16 mouse cellular contexts compared by ENCODE assay signal in genomic region chr2:6260661-6261060, GRCm38 (mm10). TPM values are rescaled to one million over a fixed set of nuclear protein-coding genes. Genes with fewer than 3 reads are reported as not detected.
A peak's percentile ranks its signal among the peaks of the same experiment; 100 is the strongest.
DNase-seq lines count a peak whose midpoint lies in the region; ATAC-seq lines count a peak whose summit lies in the region.
"Had no signal": no experiment of that assay in that cellular context is flagged by ENCODE, and none has a peak within 500 bp of the region (broad histone marks: within the 10 kb centered on the region; RNA-seq: fewer than 3 reads in every experiment).

No protein-coding gene starts in this region.

- H3K9me3 ChIP-seq in heart, embryonic 13.5 days: 0 out of 2 replicates have a peak, but pooled peaks cover 5% of the 10 kb centered on the region
- H3K9me3 ChIP-seq in heart, embryonic 12.5 days (replicated peaks): peaks cover 2% of the 10 kb centered on the region
- H3K9me3 ChIP-seq in neural tube, embryonic 11.5 days (ENCODE audit: control insufficient read depth, low read length): no peaks in the 10 kb centered on the region
- no peaks in the 10 kb centered on the region for H3K9me3 ChIP-seq in neural tube, embryonic 15.5 days (replicated peaks)
- no peaks in the 10 kb centered on the region; the same call in 1 of the 2 replicates for H3K9me3 ChIP-seq in hindbrain, embryonic 14.5 days (ENCODE audit: control insufficient read depth, low read length)
- H3K9me3 ChIP-seq in neural tube, embryonic 13.5 days: peaks cover 3% of the 10 kb centered on the region; the same call in 1 of the 2 replicates
- no peaks in the 10 kb centered on the region for H3K9me3 ChIP-seq in kidney, embryonic 14.5 days (ENCODE audit: control insufficient read depth, low read length)
- H3K9me3 ChIP-seq: embryonic facial prominence, embryonic 12.5 days had no signal

- 88% methylated on average over 4 of the region's 4 CpGs for WGBS in heart, embryonic 13.5 days
- 85% methylated on average over 4 of the region's 4 CpGs for WGBS in heart, embryonic 12.5 days
- 67% methylated on average over 4 of the region's 4 CpGs for WGBS in neural tube, embryonic 11.5 days
- WGBS in neural tube, embryonic 15.5 days: 47% methylated on average over 4 of the region's 4 CpGs
- 54% methylated on average over 4 of the region's 4 CpGs for WGBS in hindbrain, embryonic 14.5 days
- 52% methylated on average over 4 of the region's 4 CpGs for WGBS in neural tube, embryonic 13.5 days
- WGBS in kidney, embryonic 14.5 days: 91% methylated on average over 4 of the region's 4 CpGs

- no peak overlapping the region for H3K4me3 ChIP-seq in heart, embryonic 13.5 days
- no peak overlapping the region for H3K4me3 ChIP-seq in heart, embryonic 12.5 days
- H3K4me3 ChIP-seq in neural tube, embryonic 11.5 days (ENCODE audit: low read depth, low read length): no peak overlapping the region
- H3K4me3 ChIP-seq in neural tube, embryonic 15.5 days (replicated peaks): no peak overlapping the region
- H3K4me3 ChIP-seq in hindbrain, embryonic 14.5 days (replicated peaks; ENCODE audit: low read length): no peak overlapping the region
- H3K4me3 ChIP-seq in neural tube, embryonic 13.5 days: no peak overlapping the region
- H3K4me3 ChIP-seq in kidney, embryonic 14.5 days (ENCODE audit: low read length): no peak overlapping the region
- H3K4me3 ChIP-seq: embryonic facial prominence, embryonic 12.5 days; heart, adult 2 months; limb, embryonic 13.5 days; liver, embryonic 13.5 days had no signal

- no peak overlapping the region for H3K4me2 ChIP-seq in heart, embryonic 13.5 days
- H3K4me2 ChIP-seq in heart, embryonic 12.5 days: no peak overlapping the region
- no peak overlapping the region for H3K4me2 ChIP-seq in neural tube, embryonic 11.5 days (ENCODE audit: low read depth)
- H3K4me2 ChIP-seq in neural tube, embryonic 15.5 days: no peak overlapping the region
- H3K4me2 ChIP-seq in hindbrain, embryonic 14.5 days (replicated peaks): no peak overlapping the region
- H3K4me2 ChIP-seq in neural tube, embryonic 13.5 days: no peak overlapping the region
- no peak overlapping the region for H3K4me2 ChIP-seq in kidney, embryonic 14.5 days (replicated peaks; ENCODE audit: low read depth, low read length)
- H3K4me2 ChIP-seq: embryonic facial prominence, embryonic 12.5 days; limb, embryonic 13.5 days; liver, embryonic 13.5 days; lung, embryonic 14.5 days had no signal

- H3K9ac ChIP-seq in heart, embryonic 13.5 days: no peak overlapping the region
- H3K9ac ChIP-seq in heart, embryonic 12.5 days: no peak overlapping the region
- no peak overlapping the region for H3K9ac ChIP-seq in neural tube, embryonic 11.5 days (ENCODE audit: low read length)
- no peak overlapping the region for H3K9ac ChIP-seq in neural tube, embryonic 15.5 days (replicated peaks)
- no peak overlapping the region for H3K9ac ChIP-seq in hindbrain, embryonic 14.5 days
- no peak overlapping the region for H3K9ac ChIP-seq in neural tube, embryonic 13.5 days
- no peak overlapping the region for H3K9ac ChIP-seq in kidney, embryonic 14.5 days (ENCODE audit: low read depth, low read length)
- H3K9ac ChIP-seq: embryonic facial prominence, embryonic 12.5 days; limb, embryonic 13.5 days; liver, embryonic 13.5 days; lung, embryonic 14.5 days had no signal

- DNase-seq in neural tube, embryonic 11.5 days (ENCODE audit: low spot score): no peak
- no peak for DNase-seq in hindbrain, embryonic 14.5 days (ENCODE audit: low spot score)
- DNase-seq: cerebellum, adult 8-10 months; kidney, adult 9 months; liver, embryonic 13.5 days; lung, postnatal 4 days; thymus, postnatal 25 days had no signal

- peak overlapping the region; percentile 66 for H3K27ac ChIP-seq in heart, embryonic 13.5 days (replicated peaks)
- no peak overlapping the region for H3K27ac ChIP-seq in heart, embryonic 12.5 days (ENCODE audit: poor library complexity, severe bottlenecking)
- H3K27ac ChIP-seq in neural tube, embryonic 11.5 days (ENCODE audit: low read depth, low read length): no peak overlapping the region
- H3K27ac ChIP-seq in neural tube, embryonic 15.5 days (replicated peaks): no peak overlapping the region
- 0 out of 2 replicates have a peak overlapping the region, but pooled peaks have one; percentile 68 for H3K27ac ChIP-seq in hindbrain, embryonic 14.5 days
- H3K27ac ChIP-seq in neural tube, embryonic 13.5 days (replicated peaks): peak overlapping the region; percentile 75
- H3K27ac ChIP-seq in kidney, embryonic 14.5 days (ENCODE audit: low read depth, low read length): no peak overlapping the region
- H3K27ac ChIP-seq: embryonic facial prominence, embryonic 12.5 days; liver, embryonic 13.5 days had no signal

- ATAC-seq in heart, embryonic 13.5 days (ENCODE audit: extremely low read depth, insufficient number of reproducible peaks, low FRiP score, low TSS enrichment): no peak
- no peak for ATAC-seq in heart, embryonic 12.5 days (ENCODE audit: insufficient number of reproducible peaks, low FRiP score)
- peak; percentile 56 for ATAC-seq in neural tube, embryonic 11.5 days (ENCODE audit: insufficient read depth, low FRiP score, low TSS enrichment)
- ATAC-seq in neural tube, embryonic 15.5 days (ENCODE audit: low FRiP score): no peak
- ATAC-seq in hindbrain, embryonic 14.5 days (ENCODE audit: low FRiP score): no peak
- peak; percentile 38; the same call in 1 of the 2 replicates for ATAC-seq in neural tube, embryonic 13.5 days (ENCODE audit: low read depth)
- ATAC-seq in kidney, embryonic 14.5 days (ENCODE audit: low FRiP score, low TSS enrichment): no peak

- peaks cover 42% of the 10 kb centered on the region for H3K4me1 ChIP-seq in heart, embryonic 13.5 days
- peaks cover 32% of the 10 kb centered on the region for H3K4me1 ChIP-seq in heart, embryonic 12.5 days (replicated peaks)
- no peaks in the 10 kb centered on the region for H3K4me1 ChIP-seq in neural tube, embryonic 11.5 days (ENCODE audit: control insufficient read depth, insufficient read depth, low read length)
- H3K4me1 ChIP-seq in neural tube, embryonic 15.5 days: peaks cover 17% of the 10 kb centered on the region
- H3K4me1 ChIP-seq in hindbrain, embryonic 14.5 days (replicated peaks; ENCODE audit: control insufficient read depth, insufficient read depth, low read length): peaks cover 7% of the 10 kb centered on the region; the same call in 1 of the 2 replicates
- H3K4me1 ChIP-seq in neural tube, embryonic 13.5 days (replicated peaks): peaks cover 29% of the 10 kb centered on the region
- H3K4me1 ChIP-seq in kidney, embryonic 14.5 days (ENCODE audit: control insufficient read depth, insufficient read depth, low read length): 0 out of 2 replicates have a peak, but pooled peaks cover 5% of the 10 kb centered on the region

- no peaks in the 10 kb centered on the region for H3K36me3 ChIP-seq in heart, embryonic 13.5 days
- no peaks in the 10 kb centered on the region for H3K36me3 ChIP-seq in heart, embryonic 12.5 days
- no peaks in the 10 kb centered on the region for H3K36me3 ChIP-seq in neural tube, embryonic 11.5 days (ENCODE audit: control insufficient read depth, insufficient read depth, low read length)
- H3K36me3 ChIP-seq in neural tube, embryonic 15.5 days: no peaks in the 10 kb centered on the region
- no peaks in the 10 kb centered on the region for H3K36me3 ChIP-seq in hindbrain, embryonic 14.5 days (replicated peaks; ENCODE audit: control insufficient read depth, insufficient read depth)
- H3K36me3 ChIP-seq in neural tube, embryonic 13.5 days: no peaks in the 10 kb centered on the region
- H3K36me3 ChIP-seq in kidney, embryonic 14.5 days (ENCODE audit: control insufficient read depth, insufficient read depth, low read length): no peaks in the 10 kb centered on the region
- H3K36me3 ChIP-seq: embryonic facial prominence, embryonic 12.5 days; limb, embryonic 13.5 days; liver, embryonic 13.5 days had no signal

- H3K27me3 ChIP-seq in heart, embryonic 13.5 days (replicated peaks): no peaks in the 10 kb centered on the region
- H3K27me3 ChIP-seq in heart, embryonic 12.5 days (replicated peaks): no peaks in the 10 kb centered on the region
- 0 out of 2 replicates have a peak, but pooled peaks cover 3% of the 10 kb centered on the region for H3K27me3 ChIP-seq in neural tube, embryonic 11.5 days (ENCODE audit: control insufficient read depth, insufficient read depth, low read length)
- H3K27me3 ChIP-seq in neural tube, embryonic 15.5 days (replicated peaks): no peaks in the 10 kb centered on the region
- H3K27me3 ChIP-seq in hindbrain, embryonic 14.5 days (ENCODE audit: control insufficient read depth, insufficient read depth, low read length): 0 out of 2 replicates have a peak, but pooled peaks cover 9% of the 10 kb centered on the region
- peaks cover 53% of the 10 kb centered on the region for H3K27me3 ChIP-seq in neural tube, embryonic 13.5 days
- peaks cover 3% of the 10 kb centered on the region; the same call in 1 of the 2 replicates for H3K27me3 ChIP-seq in kidney, embryonic 14.5 days (ENCODE audit: control insufficient read depth, insufficient read depth, low read length)
- H3K27me3 ChIP-seq: embryonic facial prominence, embryonic 12.5 days; limb, embryonic 13.5 days had no signal

RNA-seq across cellular contexts. Expression of gene Echdc3, which starts 47.8 kb away (rescaled TPM):
- polyA plus RNA-seq in heart, embryonic 13.5 days (2015; fragmentation: Nextera tagmentation; extraction: Ambion mirVana): 7.7 and 8.8 TPM in 2 replicates
- polyA plus RNA-seq in heart, embryonic 12.5 days (2016; fragmentation: Nextera tagmentation; extraction: Ambion mirVana): 7.3 and 7.5 TPM in 2 replicates
- polyA plus RNA-seq in neural tube, embryonic 11.5 days (2014; fragmentation: Nextera tagmentation; extraction: Ambion mirVana): 1.4 and 2.7 TPM in 2 replicates
- 1.3 and 3.2 TPM in 2 replicates for polyA plus RNA-seq in neural tube, embryonic 15.5 days (2015; fragmentation: Nextera tagmentation; extraction: Ambion mirVana)
- polyA plus RNA-seq in hindbrain, embryonic 14.5 days (2014; fragmentation: Nextera tagmentation; extraction: Ambion mirVana): 1.1 and 1.3 TPM in 2 replicates
- polyA plus RNA-seq in neural tube, embryonic 13.5 days (2015; fragmentation: Nextera tagmentation; extraction: Ambion mirVana): 1.3 and 1.9 TPM in 2 replicates
- 7.0 and 7.4 TPM in 2 replicates for polyA plus RNA-seq in kidney, embryonic 14.5 days (2014; fragmentation: Nextera tagmentation; extraction: Ambion mirVana)

Comparison
In these comparisons a context has a peak if more than half of its experiments do, and no peak if none do; other contexts are left out.
1. ATAC-seq: peak in neural tube, embryonic 11.5 days (single experiment) and neural tube, embryonic 13.5 days (single experiment); none in heart, embryonic 13.5 days (single experiment), heart, embryonic 12.5 days (single experiment), neural tube, embryonic 15.5 days (single experiment), hindbrain, embryonic 14.5 days (single experiment) and kidney, embryonic 14.5 days (single experiment).
2. H3K27ac ChIP-seq: peak in heart, embryonic 13.5 days (single experiment), hindbrain, embryonic 14.5 days (single experiment) and neural tube, embryonic 13.5 days (single experiment); none in heart, embryonic 12.5 days (single experiment), neural tube, embryonic 11.5 days (single experiment), neural tube, embryonic 15.5 days (single experiment) and kidney, embryonic 14.5 days (single experiment).